Mouse (Mus musculus): ENCODE measurements at regions not wholly inside any gene's neighbourhood (a gene's known extent, or its start where the extent isn't known, plus 50 kb on each side); places are given as distances from the start of the nearest gene placed in this dataset.

- TF ChIP-seq EP300 (IDR thresholded peaks at IDR 0.05; ENCODE audit: low read depth) (no peak), CTCF (IDR thresholded peaks at IDR 0.05; ENCODE audit: low read depth) (no peak)
These were observed 1032.7 kb downstream of the Synb start for GRCm38 (mm10) chr14:68261436-68261835.
